ENCODE assay signal across 15 mouse cellular contexts in genomic region chr16:30500223-30500622, GRCm38 (mm10).
"Had no signal": no experiment of that assay in that cellular context is flagged by ENCODE, and none has a peak within 500 bp of the region (broad histone marks: within the 10 kb centered on the region; RNA-seq: fewer than 3 reads in every experiment).

No protein-coding gene starts in this region.

- DNase-seq: kidney, postnatal 36 days; layer of hippocampus, postnatal 36 days; liver; lung, adult 2 months; lung, postnatal 14 days; lung, postnatal 4 days; thymus, adult 18-20 months; thymus, postnatal 36 days had no signal

- H3K9ac ChIP-seq: limb, embryonic 13.5 days; liver, embryonic 12.5 days; liver, embryonic 15.5 days; midbrain, embryonic 12.5 days; midbrain, embryonic 15.5 days; neural tube, embryonic 13.5 days had no signal

- H3K27ac ChIP-seq: left cerebral cortex, adult 2 months; liver, embryonic 12.5 days; liver, embryonic 15.5 days; midbrain, embryonic 12.5 days; midbrain, embryonic 15.5 days had no signal

- H3K4me3 ChIP-seq: left cerebral cortex, adult 2 months; limb, embryonic 13.5 days; liver, embryonic 12.5 days; liver, embryonic 15.5 days; midbrain, embryonic 12.5 days; midbrain, embryonic 15.5 days; neural tube, embryonic 13.5 days had no signal

- H3K27me3 ChIP-seq: limb, embryonic 13.5 days; midbrain, embryonic 15.5 days; neural tube, embryonic 13.5 days had no signal

- H3K9me3 ChIP-seq: limb, embryonic 13.5 days; liver, embryonic 12.5 days; liver, embryonic 15.5 days; midbrain, embryonic 12.5 days; midbrain, embryonic 15.5 days; neural tube, embryonic 13.5 days had no signal

- H3K4me2 ChIP-seq: liver, embryonic 15.5 days; midbrain, embryonic 12.5 days; midbrain, embryonic 15.5 days had no signal

- ATAC-seq: liver, embryonic 12.5 days; midbrain, embryonic 15.5 days had no signal

- H3K36me3 ChIP-seq: limb, embryonic 13.5 days; liver, embryonic 12.5 days; liver, embryonic 15.5 days; midbrain, embryonic 12.5 days; midbrain, embryonic 15.5 days; neural tube, embryonic 13.5 days had no signal
